Mouse (Mus musculus) megakaryocyte-erythroid progenitor cell, adult 5-6 weeks (primary cell): ENCODE measurements around the gene Palm. TPM values are rescaled to one million over a fixed set of nuclear protein-coding genes. Genes with fewer than 3 reads are reported as not detected.

Experiments used
- ATAC-seq: replicated peaks from 2 replicates; pipeline ENCODE4 v1.8.0; 2016; ENCODE audit warnings: mild to moderate bottlenecking, inconsistent platforms; ENCODE audit not compliant: severe bottlenecking, poor library complexity, low FRiP score, low TSS enrichment
- total RNA-seq, 2 experiments: library from RNA; stranded (forward) in 1 of 2; stranded (reverse) in 1 of 2; fragments of 200-1000, 215-1000 nt in 1 of 2; fragments of >200 nt in 1 of 2; fragmentation: Nextera tagmentation in 1 of 2; gene quantifications; 2 replicates each; pipeline ENCODE4 v1.2.3; 2014 to 2017

Gene Palm
- total RNA-seq, 2 experiments from 2014 or later = 6.8 to 11.1 TPM

DNA sequence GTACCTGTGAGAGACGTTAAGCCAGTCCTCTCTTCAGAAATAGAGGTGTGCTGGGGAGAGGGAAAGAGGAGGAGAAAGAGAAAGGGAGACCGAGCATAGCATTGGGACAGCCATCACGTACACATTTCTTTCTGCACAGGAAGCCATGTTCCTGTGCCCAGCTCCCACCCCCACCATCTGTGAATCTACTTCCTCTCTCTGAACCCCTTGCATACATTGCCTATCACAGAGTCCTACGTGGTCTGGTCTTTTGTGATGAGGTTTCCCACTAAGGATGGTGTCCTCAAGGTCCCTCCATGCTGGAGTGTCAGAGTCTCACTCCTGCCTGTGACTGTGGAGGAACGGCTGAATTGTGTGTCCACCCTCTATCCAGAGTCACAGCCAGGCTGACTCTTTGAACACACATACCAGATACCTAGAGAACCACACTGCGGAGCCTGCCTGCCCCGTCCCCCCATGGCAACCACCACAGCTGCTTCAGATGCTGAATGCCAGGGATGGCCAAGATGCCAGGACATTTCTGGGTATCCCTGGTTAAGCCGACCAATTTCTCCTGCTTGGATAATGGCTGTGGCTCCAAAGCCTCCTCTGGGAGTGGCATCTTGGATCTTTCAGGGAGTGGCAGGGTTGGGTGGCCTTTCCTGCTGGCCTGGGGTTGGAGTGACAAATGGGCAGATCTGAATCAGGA, 56.7 kb downstream of the Palm start:
- no peak for ATAC-seq

DNA sequence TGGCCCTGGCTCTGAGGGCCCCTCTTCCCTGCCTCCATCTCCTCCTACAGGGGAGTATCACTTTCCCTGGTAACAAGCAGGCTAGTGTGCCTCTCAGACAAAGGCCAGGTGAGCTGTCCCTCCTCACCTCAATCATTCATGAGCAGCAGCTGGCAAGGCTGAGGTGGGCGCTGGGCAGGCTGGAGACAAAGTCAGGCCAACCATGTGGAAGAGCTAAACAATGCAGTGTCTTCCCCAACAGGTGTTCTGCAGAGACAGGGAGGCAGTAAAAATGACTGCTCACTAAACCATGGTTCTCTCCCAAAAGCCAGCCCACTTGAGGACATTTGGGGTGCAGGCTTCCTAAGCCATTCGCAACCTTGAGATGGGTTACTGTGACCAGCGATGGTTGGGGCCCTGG, 58.3 kb downstream of the Palm start:
- no peak for ATAC-seq

DNA sequence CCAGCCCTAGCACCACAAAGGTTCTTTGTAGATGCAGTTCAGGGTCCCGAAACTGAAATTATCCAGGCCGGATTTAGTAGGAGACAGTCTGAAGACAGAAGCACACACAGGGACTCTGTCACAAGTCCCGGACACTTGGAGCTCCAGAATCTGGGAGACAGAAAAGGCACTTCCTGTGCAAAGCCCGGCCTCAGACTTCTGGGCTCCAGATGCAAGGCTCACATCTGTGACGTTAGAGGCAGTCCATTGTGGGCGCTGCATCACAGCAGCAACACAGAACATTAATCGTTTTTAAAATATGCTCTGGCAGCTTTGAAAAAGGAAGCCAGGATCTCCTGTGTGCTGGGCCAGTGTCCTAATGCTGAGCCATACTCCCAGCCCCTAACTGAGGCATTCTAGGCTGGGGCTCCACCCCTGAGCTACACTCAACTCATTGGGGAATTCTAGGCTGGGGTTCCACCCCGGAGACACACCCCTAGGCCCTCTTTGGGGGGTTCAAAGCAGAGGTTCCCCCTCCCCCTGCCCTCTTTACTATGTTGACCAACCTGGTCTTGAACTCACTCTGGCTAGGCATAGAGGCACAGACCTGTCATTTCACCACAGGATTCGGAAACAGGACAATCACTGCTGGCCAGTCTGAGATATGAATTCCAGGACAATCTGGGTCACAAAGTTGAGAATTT, 58.9 kb downstream of the Palm start:
- ATAC-seq = no peak

DNA sequence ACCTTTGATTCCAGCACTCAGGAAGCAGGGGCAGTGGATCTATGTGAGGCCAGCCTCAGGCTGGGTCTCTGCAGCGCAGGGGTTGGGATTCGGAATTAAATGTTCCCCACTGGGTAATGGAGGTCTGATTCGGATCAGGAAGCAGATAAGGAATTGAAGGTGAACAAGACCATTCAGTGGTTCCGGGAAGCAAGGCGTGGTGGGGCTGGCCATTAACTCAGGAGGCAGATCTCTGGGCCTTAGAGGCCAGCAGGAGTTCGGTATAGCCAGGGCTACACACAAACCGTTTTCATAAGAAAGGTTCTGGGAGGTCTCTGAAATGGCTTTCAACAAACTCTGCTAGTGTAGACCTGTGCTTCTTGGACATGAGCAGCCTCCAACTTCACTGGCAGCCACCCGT, 59.5 kb downstream of the Palm start:
- ATAC-seq = no peak

DNA sequence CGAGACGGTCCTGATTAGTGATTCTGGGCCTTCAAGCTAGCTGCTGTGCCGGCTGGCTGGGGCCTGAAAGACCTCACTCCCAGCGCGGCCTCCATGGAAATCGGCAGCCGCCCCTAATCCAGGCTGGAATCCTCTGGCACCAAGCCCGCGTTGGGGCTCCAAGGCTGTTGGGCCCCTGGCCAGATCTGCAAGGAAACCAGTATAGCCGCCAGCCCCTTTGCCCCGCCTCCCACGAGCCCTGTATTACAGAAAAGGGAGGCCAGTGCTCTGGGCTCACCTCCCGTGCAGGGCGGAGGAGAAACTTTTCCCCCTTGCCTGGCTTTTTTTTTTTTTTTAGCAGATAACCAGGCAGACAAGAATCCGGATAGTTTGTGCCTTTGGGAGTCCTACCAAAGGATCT, 60.0 kb downstream of the Palm start:
- no peak for ATAC-seq

DNA sequence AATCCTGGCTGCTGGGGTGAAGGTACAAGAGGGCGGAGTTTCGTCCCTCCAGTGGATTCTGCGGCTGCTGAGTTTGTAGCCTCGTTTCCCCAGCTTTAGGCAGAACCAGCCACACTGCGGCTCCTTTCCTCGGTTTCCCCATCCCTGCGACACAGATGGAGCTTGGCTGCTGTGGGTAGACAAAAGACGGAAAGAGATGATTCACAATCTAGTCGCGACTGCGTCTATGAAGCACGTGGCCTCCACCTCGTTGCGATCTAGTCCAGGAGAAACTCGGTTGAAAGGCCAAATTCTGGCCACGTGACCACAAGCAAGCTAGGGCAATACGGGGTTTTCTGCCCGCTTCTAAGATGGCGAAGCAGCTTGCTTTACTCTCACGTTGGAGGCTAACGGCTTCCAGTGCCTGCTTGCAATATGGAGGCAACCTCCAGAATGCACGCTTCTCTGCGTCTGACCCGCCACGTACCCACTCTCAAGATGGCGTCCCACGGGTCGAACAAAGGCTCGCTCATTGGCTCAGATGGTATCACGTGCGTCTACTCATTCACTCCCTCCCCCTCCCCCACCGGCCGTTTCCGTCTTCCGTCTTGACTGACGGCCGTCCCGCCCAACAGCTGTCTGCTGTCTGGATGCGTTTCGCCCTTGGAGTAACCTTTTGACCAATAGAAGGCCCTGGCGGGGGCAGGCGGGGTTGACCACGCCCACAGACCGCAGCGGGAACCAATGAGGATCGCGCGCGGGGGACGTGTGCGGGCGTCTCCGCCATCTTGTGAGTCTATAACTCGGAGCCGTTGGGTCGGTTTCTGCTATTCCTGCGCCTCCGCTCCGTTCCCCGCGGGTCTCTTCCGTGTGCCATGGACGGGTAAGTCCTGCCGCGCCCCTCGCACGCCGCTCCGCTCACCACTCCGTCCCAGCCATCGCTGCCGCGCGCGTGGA, 60.8 kb downstream of the Palm start, which contains the start of gene Ptbp1:
Ptbp1 (plus strand) TSS at position 568 of the 936 bp plus-strand sequence.
- peak; percentile 86 for ATAC-seq

DNA sequence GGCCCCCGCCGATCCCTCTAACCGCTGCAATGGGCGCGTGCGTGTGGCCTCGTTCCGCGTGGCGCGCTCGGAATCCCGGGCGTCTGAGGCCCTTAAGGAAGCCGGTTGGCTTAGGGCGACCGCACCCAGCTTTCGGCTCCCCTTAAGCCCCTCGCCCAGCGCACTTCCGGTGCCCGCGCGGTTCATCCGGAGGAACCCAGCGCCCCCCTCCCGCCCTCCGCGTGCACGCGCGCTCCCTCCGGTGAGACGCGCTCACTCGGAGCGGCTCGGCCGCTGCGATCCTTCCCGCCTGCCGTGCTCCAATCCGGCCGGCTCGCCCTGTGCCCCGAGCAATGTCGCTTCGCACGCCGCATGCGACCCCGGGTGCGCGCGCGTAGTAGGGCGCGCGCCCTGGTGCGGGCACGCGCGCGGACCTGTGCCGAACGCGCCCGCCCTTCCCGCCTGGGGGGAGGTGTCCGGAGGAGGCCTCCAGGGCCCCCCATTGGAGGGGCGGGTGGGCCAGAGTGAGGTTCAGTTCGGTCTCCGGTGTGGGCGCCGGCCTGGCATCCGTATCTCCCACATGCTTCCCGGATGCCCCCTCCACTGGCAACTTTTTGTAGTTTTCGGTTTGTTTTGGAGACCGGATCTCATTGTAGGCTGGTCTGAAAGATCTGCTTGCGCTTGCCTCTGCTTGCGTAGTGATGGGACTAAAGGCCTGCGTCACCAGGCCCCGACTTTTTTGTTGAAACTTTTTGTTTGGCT, 61.6 kb downstream of the Palm start:
- no peak for ATAC-seq

DNA sequence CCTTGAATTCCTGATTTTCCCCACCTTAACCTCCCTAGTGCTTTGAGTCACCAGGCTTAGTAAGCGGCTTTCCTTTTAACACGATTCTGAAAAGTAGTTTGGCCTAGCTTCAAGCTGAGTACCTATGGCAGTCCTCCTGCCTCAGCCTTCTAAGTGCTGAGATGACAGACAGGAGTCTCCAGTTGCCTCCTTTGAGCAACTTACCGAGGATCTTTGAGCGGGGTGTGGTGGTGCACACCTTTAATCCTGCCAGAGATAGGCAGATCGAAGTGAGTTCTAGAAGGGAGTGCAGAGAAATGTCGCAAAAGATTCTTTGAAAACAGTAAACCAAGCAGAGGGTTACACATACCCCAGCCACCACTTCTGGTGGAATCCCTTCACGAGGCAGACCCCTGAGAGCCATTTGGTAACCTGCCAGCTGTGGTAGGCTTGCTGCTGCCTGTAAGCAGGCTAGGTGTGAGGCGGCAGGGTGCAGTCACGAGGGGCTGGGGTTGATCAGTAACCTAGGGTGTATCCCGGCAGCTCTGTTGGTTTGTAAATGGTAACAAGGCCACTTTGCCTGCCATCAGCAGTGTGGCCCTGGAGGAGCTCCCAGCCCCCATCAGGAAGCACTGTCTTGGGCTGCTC, 62.3 kb downstream of the Palm start:
- no peak for ATAC-seq

DNA sequence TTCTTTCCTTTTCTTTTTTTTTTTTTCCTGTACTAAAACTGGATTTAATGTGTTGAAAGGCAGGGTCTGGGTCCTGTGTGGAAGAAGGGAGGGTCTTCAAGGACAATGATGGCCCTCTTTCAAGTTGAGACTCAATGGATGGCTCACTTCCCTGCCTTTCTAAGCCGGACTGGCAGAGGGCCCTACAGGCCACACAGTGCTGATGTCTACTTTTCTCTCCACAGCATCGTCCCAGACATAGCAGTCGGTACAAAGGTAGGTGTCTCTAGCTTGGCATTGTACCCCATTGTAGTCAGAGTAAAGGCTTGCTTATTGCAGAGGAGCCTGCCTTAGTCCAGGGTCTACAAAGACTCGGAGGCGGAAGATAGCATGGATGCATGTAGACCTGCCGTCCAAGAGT, 62.9 kb downstream of the Palm start:
- ATAC-seq = no peak

DNA sequence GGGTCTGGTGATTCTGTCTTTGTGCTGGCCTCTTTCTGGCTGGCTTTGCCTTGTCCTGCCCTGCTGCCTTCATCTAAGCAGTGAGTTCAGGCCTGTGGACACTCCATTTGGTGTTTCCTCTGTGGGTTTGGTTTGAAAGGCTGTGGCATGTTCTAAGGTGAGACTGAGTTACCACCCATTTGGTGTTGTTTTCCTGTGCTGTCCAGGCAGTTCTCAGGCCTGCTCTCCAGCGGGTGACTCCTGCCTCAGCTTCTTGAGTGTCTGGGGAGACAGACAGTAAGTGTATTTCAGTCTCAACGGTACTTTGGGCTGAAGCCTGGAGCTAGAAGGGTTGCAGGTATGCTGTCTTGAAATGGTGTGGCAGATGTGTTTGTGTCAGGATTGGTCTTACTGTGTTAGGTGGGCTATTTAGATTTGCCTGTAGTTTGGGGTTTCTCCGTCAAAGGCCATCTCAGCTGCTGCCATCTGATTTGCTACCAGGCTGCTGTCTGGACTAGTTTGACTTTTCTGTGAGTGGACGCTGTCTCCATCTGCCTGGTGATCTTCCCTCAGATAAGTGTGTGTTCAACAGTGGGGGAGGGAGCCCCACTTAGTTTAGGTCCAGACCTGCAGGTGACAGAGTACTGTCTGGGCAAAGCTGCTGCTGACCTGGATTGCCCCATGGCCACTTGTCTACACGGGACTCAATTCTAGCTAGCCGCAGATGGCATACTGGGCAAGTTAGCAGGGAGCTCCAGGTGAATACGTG, 63.5 kb downstream of the Palm start:
- no peak for ATAC-seq

DNA sequence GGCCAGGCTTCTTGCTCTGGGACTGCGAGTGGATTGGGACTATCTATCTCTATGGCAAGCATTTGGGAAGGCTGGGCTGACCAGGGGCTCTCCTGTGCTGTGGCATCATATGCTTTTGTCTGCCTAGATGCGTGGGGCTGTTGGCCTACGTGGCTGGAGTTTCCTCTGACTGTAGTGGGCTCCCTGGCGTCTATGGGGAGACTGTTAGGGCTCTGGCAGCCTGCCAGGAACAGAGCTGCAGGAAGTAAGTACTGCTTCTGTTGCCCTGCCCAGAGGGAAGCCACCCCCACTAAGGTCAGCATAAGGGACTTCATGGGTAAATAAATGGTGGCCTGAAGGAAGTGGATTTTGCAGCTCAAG, 64.1 kb downstream of the Palm start:
- ATAC-seq = no peak

DNA sequence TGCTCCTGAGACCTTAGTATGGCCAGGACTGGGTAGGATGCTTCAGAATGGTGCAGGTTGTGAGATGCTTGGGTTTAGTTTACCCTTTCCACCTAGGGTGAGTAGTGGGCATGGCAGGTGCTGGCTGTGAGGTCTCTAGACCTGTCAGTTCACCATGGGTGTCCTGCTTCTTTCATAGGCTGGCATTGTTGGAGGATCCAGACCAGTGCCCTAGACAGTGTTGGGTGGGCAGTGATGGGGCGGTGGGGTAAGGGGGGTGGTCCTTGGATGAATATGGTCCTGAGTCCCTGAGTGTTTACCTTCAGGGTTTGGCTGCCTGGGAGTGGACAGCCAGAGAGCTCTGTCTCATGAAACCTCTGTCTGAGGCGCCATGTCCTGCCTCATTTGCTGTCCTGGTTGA, 64.5 kb downstream of the Palm start:
- no peak for ATAC-seq

DNA sequence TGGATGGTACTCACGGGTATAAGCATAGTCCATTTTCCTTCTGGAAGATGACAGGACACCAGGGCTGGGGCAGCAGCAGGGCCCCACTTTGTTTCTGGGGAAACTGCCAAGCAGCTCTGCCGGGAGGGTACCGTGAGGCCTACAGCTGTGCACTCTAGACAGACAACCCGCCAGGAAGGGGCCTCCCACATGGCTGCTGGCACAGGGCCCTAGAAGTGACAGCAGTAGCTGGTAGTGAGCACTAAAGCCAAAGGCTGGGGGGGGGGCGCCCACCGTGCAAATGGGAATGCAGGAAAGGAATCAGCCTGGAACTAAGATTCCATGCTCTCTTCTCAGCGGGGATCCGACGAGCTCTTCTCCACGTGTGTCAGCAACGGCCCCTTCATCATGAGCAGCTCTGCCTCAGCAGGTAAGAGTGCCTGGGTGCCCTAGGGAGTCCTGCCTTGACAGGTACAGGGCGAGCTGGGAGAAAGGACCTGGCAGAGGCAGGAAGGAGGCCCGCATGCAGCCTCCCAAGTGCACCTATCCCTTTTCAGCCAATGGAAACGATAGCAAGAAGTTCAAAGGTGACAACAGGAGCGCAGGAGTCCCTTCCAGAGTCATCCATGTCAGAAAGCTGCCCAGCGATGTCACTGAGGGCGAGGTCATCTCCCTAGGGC, 65.2 kb downstream of the Palm start:
- ATAC-seq = no peak

DNA sequence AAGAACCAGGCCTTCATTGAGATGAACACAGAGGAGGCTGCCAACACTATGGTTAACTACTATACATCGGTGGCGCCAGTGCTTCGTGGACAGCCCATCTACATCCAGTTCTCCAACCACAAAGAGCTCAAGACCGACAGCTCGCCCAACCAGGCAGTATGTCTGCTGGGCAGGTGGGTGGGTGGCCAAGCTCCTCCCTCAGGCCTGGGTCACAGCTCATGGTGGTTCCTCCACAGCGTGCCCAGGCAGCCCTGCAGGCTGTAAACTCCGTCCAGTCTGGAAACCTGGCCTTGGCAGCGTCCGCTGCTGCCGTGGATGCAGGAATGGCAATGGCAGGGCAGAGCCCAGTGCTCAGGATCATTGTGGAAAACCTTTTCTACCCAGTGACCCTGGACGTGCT, 65.7 kb downstream of the Palm start:
- no peak for ATAC-seq

DNA sequence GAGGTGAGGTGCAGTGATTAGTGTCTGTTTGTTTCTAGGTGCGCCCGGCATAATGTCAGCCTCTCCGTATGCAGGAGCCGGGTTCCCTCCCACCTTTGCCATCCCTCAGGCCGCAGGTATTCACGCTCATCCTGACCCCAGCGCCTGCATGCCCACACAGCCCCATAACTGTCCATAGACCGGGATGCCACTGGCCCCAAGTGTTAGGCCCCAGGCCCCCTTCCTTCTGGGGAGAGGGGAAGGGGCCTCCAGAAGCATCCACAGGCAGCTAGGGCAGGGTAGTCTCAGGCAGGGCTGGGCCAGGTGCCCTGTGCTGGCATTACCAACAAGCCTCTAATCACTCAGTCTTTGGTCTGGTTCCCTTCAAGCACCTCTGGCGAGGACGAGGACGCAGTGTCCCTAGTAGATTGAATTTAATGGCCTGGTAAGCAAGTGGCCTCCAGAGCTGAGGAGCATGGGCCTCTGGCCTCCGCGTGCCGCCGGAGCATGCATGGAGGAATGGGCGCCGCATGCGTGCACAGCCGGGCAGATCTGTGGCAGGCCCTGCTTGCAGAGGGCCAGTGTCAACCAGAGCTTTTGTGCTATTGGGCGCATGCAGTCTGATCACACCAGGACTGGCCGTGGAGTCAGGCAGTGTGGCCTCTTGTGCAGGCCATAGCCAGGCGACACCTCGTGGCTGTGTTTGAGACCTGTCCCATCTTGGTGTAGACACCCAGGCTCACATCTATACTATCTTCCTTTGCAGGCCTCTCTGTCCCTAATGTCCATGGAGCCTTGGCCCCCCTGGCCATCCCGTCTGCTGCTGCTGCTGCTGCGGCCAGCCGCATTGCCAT, 66.9 kb downstream of the Palm start:
- no peak for ATAC-seq

DNA sequence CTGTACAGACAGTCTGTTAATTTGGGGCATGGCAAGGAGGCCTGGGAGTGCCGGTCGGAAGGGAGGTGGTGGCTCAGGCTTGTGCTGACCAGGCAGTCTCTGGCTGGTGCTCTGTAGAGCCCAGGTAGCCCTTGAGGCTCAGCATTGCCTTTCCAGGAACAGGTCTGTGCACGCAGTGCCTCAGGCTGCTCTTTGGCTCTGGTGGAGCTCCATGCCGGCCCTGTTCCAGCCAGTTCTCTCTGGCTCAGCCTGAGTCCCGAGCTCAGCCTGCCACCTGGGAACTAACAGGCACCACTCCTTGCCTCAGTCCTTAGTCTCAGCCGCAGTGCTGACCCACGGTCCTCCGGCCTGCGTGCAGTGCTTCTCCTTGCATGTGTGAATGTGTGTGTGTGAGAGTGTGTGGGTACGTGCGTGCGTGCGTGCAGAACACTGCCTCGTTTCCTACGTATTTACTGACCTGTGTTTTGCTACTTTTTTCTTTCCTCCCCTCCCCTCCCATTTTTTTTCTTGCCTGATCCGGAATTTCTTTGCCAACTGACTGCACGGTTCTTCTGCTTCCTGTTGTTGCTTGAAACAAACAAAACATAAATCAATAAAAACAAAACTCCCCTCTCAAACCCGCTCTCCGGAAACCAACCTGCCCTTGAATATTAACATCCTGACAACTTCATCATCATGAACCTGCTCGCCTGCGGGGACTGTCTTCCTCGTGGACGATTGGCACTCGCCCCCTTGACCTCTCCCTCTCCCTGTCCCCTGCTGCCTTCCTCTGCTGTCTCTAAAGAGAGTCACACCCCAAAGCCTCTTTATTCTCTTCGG, 68.1 kb downstream of the Palm start:
- no peak for ATAC-seq
